Mouse (Mus musculus): ENCODE results near the gene Trim28. TPM values are rescaled to one million over a fixed set of nuclear protein-coding genes. Genes with fewer than 3 reads are reported as not detected.

The Trim28 gene
- polyA plus RNA-seq, 1 experiment from 2014 or later = 298 TPM

- peak overlapping the region; percentile 84 for H3K4me3 ChIP-seq (replicated peaks)
- H3K9ac ChIP-seq = peak overlapping the region; percentile 99
- peak; percentile 5; the same call in 1 of the 2 replicates for ATAC-seq (replicated peaks; ENCODE audit: low FRiP score)
- H3K9me3 ChIP-seq (replicated peaks) = no peaks in the 10 kb centered on the region
- peaks cover 53% of the 10 kb centered on the region for H3K4me1 ChIP-seq
- WGBS = under 1% methylated on average over 29 of the region's 33 CpGs
- peaks cover 30% of the 10 kb centered on the region for H3K36me3 ChIP-seq
- H3K4me2 ChIP-seq = peak overlapping the region; percentile 72
- peak overlapping the region; percentile 100 for H3K27ac ChIP-seq
- H3K27me3 ChIP-seq = peaks cover 10% of the 10 kb centered on the region
Observed at GRCm38 (mm10) chr7:13037366-13037765, 38.5 kb downstream of the Trim28 start.

- peak; percentile 94 for ATAC-seq (replicated peaks; ENCODE audit: low FRiP score)
- H3K4me1 ChIP-seq = peaks cover 47% of the 10 kb centered on the region
- peak within 1 kb of the TSS; percentile 72 for H3K4me2 ChIP-seq
- peak within 1 kb of the TSS; percentile 84 for H3K4me3 ChIP-seq (replicated peaks)
- peak within 1 kb of the TSS; percentile 99 for H3K9ac ChIP-seq
- H3K36me3 ChIP-seq = peaks cover 24% of the 10 kb centered on the region
- H3K9me3 ChIP-seq (replicated peaks) = no peaks in the 10 kb centered on the region
- H3K27ac ChIP-seq = peak within 1 kb of the TSS; percentile 100
- WGBS = under 1% methylated on average over 56 of the region's 65 CpGs
- H3K27me3 ChIP-seq = peaks cover 17% of the 10 kb centered on the region
Observed at GRCm38 (mm10) chr7:13037901-13038555, 39.1 kb downstream of the Trim28 start, which contains the start of gene Ube2m. Ube2m (minus strand) TSS chr7:13038275.

- Histone ChIP-seq H3K36me3 (peaks cover 17% of the 10 kb centered on the region), H3K9me3 (replicated peaks) (no peaks in the 10 kb centered on the region), H3K9ac (peak overlapping the region; percentile 99), H3K4me3 (replicated peaks) (peak overlapping the region; percentile 84), H3K4me2 (peak overlapping the region; percentile 72), H3K4me1 (peaks cover 46% of the 10 kb centered on the region), H3K27ac (peak overlapping the region; percentile 100), H3K27me3 (peaks cover 23% of the 10 kb centered on the region)
- no peak for ATAC-seq (replicated peaks; ENCODE audit: low FRiP score)
- WGBS = 16% methylated on average over 15 of the region's 15 CpGs
Observed at GRCm38 (mm10) chr7:13038621-13039169, 39.8 kb downstream of the Trim28 start.

GRCm38 (mm10) chr7:13039181-13039580, 40.3 kb downstream of the Trim28 start:
- no peak for ATAC-seq (replicated peaks; ENCODE audit: low FRiP score)
- peak overlapping the region; percentile 72 for H3K4me2 ChIP-seq
- WGBS = 74% methylated on average over 1 of the region's 1 CpGs
- peaks cover 17% of the 10 kb centered on the region for H3K36me3 ChIP-seq
- H3K4me3 ChIP-seq (replicated peaks) = peak overlapping the region; percentile 84
- H3K4me1 ChIP-seq = peaks cover 46% of the 10 kb centered on the region
- peak overlapping the region; percentile 100 for H3K27ac ChIP-seq
- peaks cover 28% of the 10 kb centered on the region for H3K27me3 ChIP-seq
- H3K9ac ChIP-seq = peak overlapping the region; percentile 99; the same call in 1 of the 2 replicates
- no peaks in the 10 kb centered on the region for H3K9me3 ChIP-seq (replicated peaks)

- Histone ChIP-seq H3K27me3 (peaks cover 44% of the 10 kb centered on the region), H3K27ac (no peak overlapping the region), H3K4me2 (no peak overlapping the region), H3K36me3 (peaks cover 3% of the 10 kb centered on the region), H3K4me3 (replicated peaks) (no peak overlapping the region), H3K4me1 (peaks cover 35% of the 10 kb centered on the region), H3K9me3 (replicated peaks) (no peaks in the 10 kb centered on the region), H3K9ac (no peak overlapping the region)
- 46% methylated on average over 1 of the region's 1 CpGs for WGBS
- no peak for ATAC-seq (replicated peaks; ENCODE audit: low FRiP score)
Observed at GRCm38 (mm10) chr7:13041256-13041655, 42.3 kb downstream of the Trim28 start.

GRCm38 (mm10) chr7:13042511-13042910, 43.6 kb downstream of the Trim28 start:
- 79% methylated on average over 6 of the region's 6 CpGs for WGBS
- Histone ChIP-seq H3K27ac (no peak overlapping the region), H3K4me1 (peaks cover 27% of the 10 kb centered on the region), H3K9me3 (replicated peaks) (no peaks in the 10 kb centered on the region), H3K4me2 (no peak overlapping the region), H3K27me3 (peaks cover 44% of the 10 kb centered on the region), H3K9ac (no peak overlapping the region), H3K36me3 (no peaks in the 10 kb centered on the region), H3K4me3 (replicated peaks) (no peak overlapping the region)
- ATAC-seq (replicated peaks; ENCODE audit: low FRiP score) = no peak

GRCm38 (mm10) chr7:13043120-13043444, 44.2 kb downstream of the Trim28 start:
- ATAC-seq (replicated peaks; ENCODE audit: low FRiP score) = no peak
- 41% methylated on average over 16 of the region's 16 CpGs for WGBS
- Histone ChIP-seq H3K27me3 (peaks cover 44% of the 10 kb centered on the region), H3K4me1 (peaks cover 27% of the 10 kb centered on the region), H3K27ac (no peak overlapping the region), H3K4me2 (peak overlapping the region; percentile 94), H3K9me3 (replicated peaks) (no peaks in the 10 kb centered on the region), H3K4me3 (replicated peaks) (peak overlapping the region; percentile 50), H3K9ac (no peak overlapping the region), H3K36me3 (no peaks in the 10 kb centered on the region)

- peak overlapping the region; percentile 94 for H3K4me2 ChIP-seq
- no peak overlapping the region for H3K27ac ChIP-seq
- WGBS = 5% methylated on average over 88 of the region's 88 CpGs
- H3K9ac ChIP-seq = peak overlapping the region; percentile 64
- H3K36me3 ChIP-seq = no peaks in the 10 kb centered on the region
- peak overlapping the region; percentile 50 for H3K4me3 ChIP-seq (replicated peaks)
- peaks cover 25% of the 10 kb centered on the region for H3K4me1 ChIP-seq
- H3K27me3 ChIP-seq = peaks cover 44% of the 10 kb centered on the region
- ATAC-seq (replicated peaks; ENCODE audit: low FRiP score) = peak; percentile 41
- no peaks in the 10 kb centered on the region for H3K9me3 ChIP-seq (replicated peaks)
Observed at GRCm38 (mm10) chr7:13043445-13044253, 44.7 kb downstream of the Trim28 start.

GRCm38 (mm10) chr7:13044254-13044625, 45.3 kb downstream of the Trim28 start:
- Histone ChIP-seq H3K9ac (peak overlapping the region; percentile 64), H3K4me3 (replicated peaks) (peak overlapping the region; percentile 50), H3K9me3 (replicated peaks) (no peaks in the 10 kb centered on the region), H3K36me3 (no peaks in the 10 kb centered on the region), H3K27me3 (peaks cover 44% of the 10 kb centered on the region), H3K4me1 (peaks cover 19% of the 10 kb centered on the region), H3K4me2 (peak overlapping the region; percentile 94), H3K27ac (no peak overlapping the region)
- peak; percentile 27 for ATAC-seq (replicated peaks; ENCODE audit: low FRiP score)
- 2% methylated on average over 23 of the region's 23 CpGs for WGBS

- peaks cover 44% of the 10 kb centered on the region for H3K27me3 ChIP-seq
- H3K4me3 ChIP-seq (replicated peaks) = no peak overlapping the region
- H3K4me2 ChIP-seq = no peak overlapping the region
- 2% methylated on average over 2 of the region's 2 CpGs for WGBS
- H3K36me3 ChIP-seq = no peaks in the 10 kb centered on the region
- peak; percentile 77 for ATAC-seq (replicated peaks; ENCODE audit: low FRiP score)
- H3K9me3 ChIP-seq (replicated peaks) = no peaks in the 10 kb centered on the region
- H3K9ac ChIP-seq = no peak overlapping the region
- peaks cover 16% of the 10 kb centered on the region for H3K4me1 ChIP-seq
- no peak overlapping the region for H3K27ac ChIP-seq
Observed at GRCm38 (mm10) chr7:13046084-13046483, 47.2 kb downstream of the Trim28 start.

- 90% methylated on average over 13 of the region's 13 CpGs for WGBS
- H3K9ac ChIP-seq = no peak overlapping the region
- no peaks in the 10 kb centered on the region for H3K9me3 ChIP-seq (replicated peaks)
- ATAC-seq (replicated peaks; ENCODE audit: low FRiP score) = no peak
- H3K4me2 ChIP-seq = no peak overlapping the region
- H3K4me1 ChIP-seq = peaks cover 5% of the 10 kb centered on the region
- H3K27me3 ChIP-seq = no peaks in the 10 kb centered on the region
- H3K4me3 ChIP-seq (replicated peaks) = no peak overlapping the region
- H3K27ac ChIP-seq = no peak overlapping the region
- H3K36me3 ChIP-seq = no peaks in the 10 kb centered on the region
Observed at GRCm38 (mm10) chr7:13053001-13053400, 54.1 kb downstream of the Trim28 start.

- no peaks in the 10 kb centered on the region for H3K9me3 ChIP-seq (replicated peaks)
- peak overlapping the region; percentile 92; the same call in 1 of the 2 replicates for H3K27ac ChIP-seq
- 92% methylated on average over 2 of the region's 2 CpGs for WGBS
- peak overlapping the region; percentile 67 for H3K4me3 ChIP-seq (replicated peaks)
- H3K9ac ChIP-seq = peak overlapping the region; percentile 64
- H3K4me2 ChIP-seq = peak overlapping the region; percentile 69
- H3K27me3 ChIP-seq = no peaks in the 10 kb centered on the region
- no peak for ATAC-seq (replicated peaks; ENCODE audit: low FRiP score)
- H3K36me3 ChIP-seq = no peaks in the 10 kb centered on the region
- peaks cover 5% of the 10 kb centered on the region for H3K4me1 ChIP-seq
Observed at GRCm38 (mm10) chr7:13053501-13053900, 54.6 kb downstream of the Trim28 start.
